Mouse (Mus musculus): ENCODE measurements around the gene Slc24a3.

Slc24a3 gene

GRCm38 (mm10) chr2:145274016-145274677 is 106.6 kb downstream of the Slc24a3 start:
- DNase-seq (ENCODE audit: low read depth, low spot score): no peak

DNA sequence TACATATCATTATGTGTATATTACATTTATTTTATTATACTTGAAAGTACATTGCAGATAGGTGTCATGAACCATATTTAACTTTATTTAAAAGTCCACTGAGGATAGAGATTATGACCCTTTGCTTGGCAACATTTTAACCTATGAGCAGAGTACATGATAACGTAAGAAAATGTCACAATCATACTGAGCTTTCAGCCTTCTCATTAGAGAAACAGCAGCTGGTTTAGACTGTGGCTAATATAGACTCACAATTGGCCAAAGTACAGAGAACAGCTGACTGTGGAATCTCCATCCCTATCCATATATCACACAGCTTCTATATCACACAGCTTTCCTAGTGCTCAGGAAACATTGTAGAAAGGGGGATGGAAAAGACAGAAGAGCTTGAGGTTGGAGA is 111.8 kb downstream of the Slc24a3 start:
- DNase-seq (ENCODE audit: low read depth, low spot score): no peak

DNA sequence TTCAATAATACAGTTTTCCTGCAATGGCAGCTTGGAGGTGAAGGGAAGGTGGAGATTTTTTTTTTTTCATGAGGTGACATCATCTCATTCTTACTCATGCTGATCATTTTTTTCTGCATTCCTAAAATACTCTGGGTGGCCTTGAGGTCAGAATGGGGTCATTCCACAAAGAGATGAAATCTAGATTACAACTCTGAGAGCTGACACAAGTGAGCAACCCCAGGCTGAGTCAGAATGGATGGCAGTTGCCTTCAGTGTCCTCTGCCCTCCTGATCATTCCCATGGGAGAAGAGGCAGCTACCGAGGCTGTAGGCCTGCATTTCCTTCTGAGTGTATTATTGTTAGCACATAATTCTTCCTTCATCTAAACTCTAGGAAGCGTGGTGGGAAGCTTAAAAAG is 116.2 kb downstream of the Slc24a3 start:
- DNase-seq (ENCODE audit: low read depth, low spot score): no peak

GRCm38 (mm10) chr2:145288501-145288900 is 120.9 kb downstream of the Slc24a3 start:
- no peak for DNase-seq (ENCODE audit: low read depth, low spot score)

GRCm38 (mm10) chr2:145291473-145291872 is 123.9 kb downstream of the Slc24a3 start:
- DNase-seq (ENCODE audit: low read depth, low spot score): peak; percentile 20

DNA sequence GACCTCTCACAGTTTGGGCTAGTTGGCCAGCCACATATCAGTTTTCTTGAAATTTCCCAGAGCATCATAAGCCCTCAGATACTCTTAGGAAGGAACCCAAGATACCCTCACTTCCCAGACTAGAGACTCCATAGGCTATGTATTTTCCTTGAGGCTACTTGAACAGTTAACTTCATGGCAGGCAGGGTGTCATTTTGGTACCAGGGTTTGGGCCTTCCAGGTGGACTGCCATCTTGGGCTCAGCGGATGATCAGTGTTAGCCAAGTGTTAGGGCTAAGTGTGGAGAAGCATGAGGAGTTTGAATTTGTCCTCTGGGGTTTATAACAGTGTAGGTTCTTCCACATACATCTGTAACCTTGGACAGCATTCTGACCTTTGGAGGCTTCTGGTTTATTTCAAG is 124.6 kb downstream of the Slc24a3 start:
- no peak for DNase-seq (ENCODE audit: low read depth, low spot score)

GRCm38 (mm10) chr2:145292816-145293215 is 125.3 kb downstream of the Slc24a3 start:
- DNase-seq (ENCODE audit: low read depth, low spot score): peak; percentile 12

GRCm38 (mm10) chr2:145296906-145297305 is 129.4 kb downstream of the Slc24a3 start:
- no peak for DNase-seq (ENCODE audit: low read depth, low spot score)

- DNase-seq (ENCODE audit: low read depth, low spot score): no peak
Measured at GRCm38 (mm10) chr2:145299914-145300699, 132.6 kb downstream of the Slc24a3 start.

GRCm38 (mm10) chr2:145307231-145307883 is 139.8 kb downstream of the Slc24a3 start:
- DNase-seq (ENCODE audit: low read depth, low spot score): no peak

DNA sequence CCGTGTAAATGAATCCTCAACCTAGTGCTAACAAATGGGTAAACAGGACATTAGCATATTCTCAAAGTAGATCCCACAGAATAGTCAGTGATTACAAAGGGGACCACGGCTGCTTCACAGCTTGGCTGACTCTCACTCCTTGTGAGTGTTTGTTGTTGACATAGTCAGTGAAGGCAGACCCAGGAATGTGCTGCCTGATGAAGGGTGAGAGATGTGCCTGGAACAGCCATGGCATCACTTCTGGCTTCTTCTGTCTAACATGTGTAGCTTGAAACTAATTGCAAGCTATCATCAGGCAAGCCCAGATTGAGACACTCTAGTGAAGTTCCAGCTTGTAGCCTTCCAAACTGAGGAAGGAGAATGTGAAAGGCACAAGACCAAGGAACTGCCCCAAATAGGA is 151.4 kb downstream of the Slc24a3 start:
- no peak for DNase-seq (ENCODE audit: low read depth, low spot score)

DNA sequence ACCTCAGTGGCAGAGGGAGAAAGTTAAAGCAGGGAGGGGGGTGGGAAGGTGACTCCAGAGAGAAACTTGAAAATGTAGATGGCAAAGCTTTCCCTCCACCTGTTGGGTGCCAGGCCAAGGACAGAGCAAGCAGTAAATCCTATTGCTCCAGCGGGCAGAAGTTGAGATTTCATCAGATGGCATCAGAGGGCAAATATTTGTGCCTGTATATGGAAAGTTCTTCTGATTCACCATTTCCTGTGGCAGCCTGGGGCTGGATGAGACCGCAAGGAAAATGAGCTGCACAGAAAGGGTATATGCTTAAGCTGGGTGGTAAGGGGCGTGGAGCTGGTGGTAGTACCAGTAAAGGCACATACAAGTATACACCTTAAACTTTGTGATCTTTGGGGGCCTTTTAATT is 153.7 kb downstream of the Slc24a3 start:
- DNase-seq (ENCODE audit: low read depth, low spot score): no peak

GRCm38 (mm10) chr2:145321755-145322154 is 154.2 kb downstream of the Slc24a3 start:
- DNase-seq (ENCODE audit: low read depth, low spot score): no peak

DNA sequence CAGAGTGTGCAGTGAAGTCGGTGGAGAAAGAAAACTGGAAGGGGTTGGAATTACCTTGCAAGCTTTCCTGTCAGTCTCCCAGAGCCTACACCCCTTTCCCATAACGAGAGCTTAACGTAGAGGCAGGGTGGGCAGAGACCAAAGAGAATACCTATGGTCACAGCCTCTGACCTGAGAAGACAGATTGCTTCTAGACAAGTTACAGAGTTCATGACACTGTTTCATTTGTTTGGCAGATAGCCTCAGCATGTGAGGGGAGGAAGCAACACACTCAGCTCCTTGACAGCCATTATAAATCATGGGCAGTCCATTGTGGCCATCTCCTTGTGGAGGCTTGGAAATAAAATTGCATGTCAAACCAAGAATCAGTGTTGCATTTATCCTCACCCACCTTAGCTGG is 156.9 kb downstream of the Slc24a3 start:
- DNase-seq (ENCODE audit: low read depth, low spot score): no peak

- no peak for DNase-seq (ENCODE audit: low read depth, low spot score)
Measured at GRCm38 (mm10) chr2:145325852-145326251, 158.3 kb downstream of the Slc24a3 start.

- no peak for DNase-seq (ENCODE audit: low read depth, low spot score)
Measured at GRCm38 (mm10) chr2:145326544-145326943, 159.0 kb downstream of the Slc24a3 start.

- no peak for DNase-seq (ENCODE audit: low read depth, low spot score)
Measured at GRCm38 (mm10) chr2:145329756-145330155, 162.2 kb downstream of the Slc24a3 start.

DNA sequence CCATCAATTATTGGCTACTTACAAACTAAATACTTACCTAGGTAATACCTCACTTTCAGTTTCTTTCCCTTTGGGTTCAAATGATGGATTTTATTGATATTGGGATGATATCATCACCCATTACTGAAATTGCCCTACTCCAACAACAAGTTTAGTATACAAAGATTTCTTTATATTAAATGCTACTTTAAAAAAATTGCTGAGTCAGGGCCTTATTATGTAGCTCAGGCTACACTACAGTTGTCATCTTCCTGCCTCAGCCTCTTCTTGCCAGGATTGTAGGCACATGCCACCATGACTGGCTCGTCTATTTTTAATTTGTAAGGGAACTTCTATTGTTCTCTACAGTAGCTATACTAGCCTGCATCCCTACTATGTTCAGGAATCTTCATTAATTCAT is 164.0 kb downstream of the Slc24a3 start:
- no peak for DNase-seq (ENCODE audit: low read depth, low spot score)

DNA sequence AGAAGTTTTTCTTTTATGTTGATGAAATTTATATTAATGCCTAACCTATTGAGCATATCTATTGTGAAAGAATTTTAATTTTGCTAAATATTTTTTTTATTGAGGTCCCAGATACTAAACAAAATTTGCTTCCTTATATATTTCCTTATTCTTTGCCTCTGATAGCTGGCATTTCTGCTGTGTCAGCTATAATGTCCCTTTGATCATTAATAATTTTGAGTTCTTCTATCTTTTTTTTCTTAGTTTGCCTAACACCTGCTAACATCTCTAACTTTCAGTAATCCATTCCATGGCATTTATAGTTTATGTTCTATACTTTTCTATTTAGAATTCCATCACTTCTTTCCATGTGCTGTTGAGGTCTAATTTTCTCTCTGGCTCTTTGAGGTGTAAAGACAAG is 165.9 kb downstream of the Slc24a3 start:
- DNase-seq (ENCODE audit: low read depth, low spot score): no peak

DNA sequence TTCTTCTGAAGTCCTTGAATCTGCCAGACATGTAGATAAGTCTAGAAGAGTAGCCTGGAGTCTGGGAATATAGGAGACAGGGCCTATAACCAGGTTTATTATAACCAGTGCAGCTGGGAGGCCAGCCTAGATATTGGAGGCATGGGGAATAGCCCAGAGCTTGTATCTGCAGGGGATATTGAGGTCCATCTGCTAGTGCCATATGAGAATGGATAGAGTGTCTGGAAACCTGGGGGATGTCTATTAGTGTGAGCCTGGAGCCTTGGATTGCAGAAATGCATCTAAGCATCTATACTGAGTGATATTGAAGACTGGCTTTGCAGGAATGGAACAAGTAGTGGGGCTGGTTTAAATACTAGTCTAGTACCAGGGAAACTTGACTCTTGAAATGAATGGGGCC is 168.9 kb downstream of the Slc24a3 start:
- no peak for DNase-seq (ENCODE audit: low read depth, low spot score)

- no peak for DNase-seq (ENCODE audit: low read depth, low spot score)
Measured at GRCm38 (mm10) chr2:145340816-145341215, 173.3 kb downstream of the Slc24a3 start.

DNA sequence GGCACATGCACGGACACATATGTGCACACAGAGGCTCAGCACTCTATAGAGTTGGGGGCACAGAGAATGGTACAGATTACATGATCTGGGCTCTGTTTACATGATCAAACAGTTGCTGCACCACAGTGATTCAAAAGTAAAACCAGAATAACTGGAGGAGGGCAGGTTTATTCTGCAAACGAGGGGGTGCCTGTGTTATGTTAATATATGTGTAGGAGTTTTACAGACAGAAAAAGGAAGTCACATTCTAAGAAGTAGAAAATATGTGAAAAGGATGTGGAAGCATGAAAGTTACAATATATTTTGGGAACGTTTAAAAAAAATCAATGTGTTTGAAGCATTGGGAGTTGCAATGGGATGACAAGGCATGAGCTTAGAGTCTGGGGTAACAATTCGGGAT is 175.4 kb downstream of the Slc24a3 start:
- DNase-seq (ENCODE audit: low read depth, low spot score): no peak

GRCm38 (mm10) chr2:145344521-145344920 is 177.0 kb downstream of the Slc24a3 start:
- DNase-seq (ENCODE audit: low read depth, low spot score): no peak

All from ZHBTc4 (cell line).